Mouse (Mus musculus): ENCODE measurements around the gene Scyl1. TPM values are rescaled to one million over a fixed set of nuclear protein-coding genes. Genes with fewer than 3 reads are reported as not detected.

The Scyl1 gene
- total and polyA plus RNA-seq, 3 experiments = 36.0 to 64.1 TPM; not detected in 1

- no peak overlapping the region for H3K9ac ChIP-seq (ENCODE audit: control insufficient read depth, low read depth, low read length, poor library complexity, severe bottlenecking)
- peaks cover 6 to 14% of the 10 kb centered on the region in 2 experiments for H3K36me3 ChIP-seq (ENCODE audit: control insufficient read depth in 1 of 2, insufficient read depth in 2 of 2, low read length in 2 of 2)
- no peak overlapping the region for H3K27ac ChIP-seq (ENCODE audit: control insufficient read depth, low read depth, low read length)
- no peaks in the 10 kb centered on the region for H3K27me3 ChIP-seq (ENCODE audit: control insufficient read depth in 1 of 2, insufficient read depth in 2 of 2, low read length in 2 of 2)
- peaks cover 3% of the 10 kb centered on the region; the same call in 1 of the 2 replicates for H3K79me2 ChIP-seq (ENCODE audit: control insufficient read depth, insufficient read depth, low read length, poor library complexity)
- H3K4me3 ChIP-seq (ENCODE audit: control insufficient read depth in 1 of 2, insufficient read depth in 1 of 2, low read depth in 2 of 2, low read length in 2 of 2) = no peak overlapping the region
- H3K9me3 ChIP-seq (replicated peaks; ENCODE audit: insufficient read depth, low read length) = no peaks in the 10 kb centered on the region
- H3K4me1 ChIP-seq (ENCODE audit: control insufficient read depth in 1 of 2, insufficient read depth in 2 of 2, low read length in 2 of 2) = peaks cover 0 to 4% of the 10 kb centered on the region in 2 experiments; a peak in 2 of 4 replicates
- peak; percentile 38 for DNase-seq (ENCODE audit: low read depth, low spot score)
- TF ChIP-seq EP300 (IDR thresholded peaks at IDR 0.05; ENCODE audit: low read depth in 1 of 2, low read length in 2 of 2) = no peak
- TF ChIP-seq CTCF (IDR thresholded peaks at IDR 0.05 in 2 of 3, conservative IDR thresholded peaks at IDR 0.05 in 1 of 3; ENCODE audit: control insufficient read depth in 1 of 3, insufficient read depth in 1 of 3, low read depth in 2 of 3, low read length in 3 of 3, poor library complexity in 1 of 3, severe bottlenecking in 1 of 3) = peak; percentile 11 to 31 (median 16); a peak in 3 of 6 replicates
- TF ChIP-seq MEF2A (IDR thresholded peaks at IDR 0.05; ENCODE audit: extremely low read depth, insufficient replicate concordance, low read depth, low read length, poor library complexity, severe bottlenecking) = no peak
- no peak for TF ChIP-seq MAZ (IDR thresholded peaks at IDR 0.05; ENCODE audit: low read depth, low read length)
These were observed 55.2 kb downstream of the Scyl1 start for GRCm38 (mm10) chr19:5715793-5716688.

GRCm38 (mm10) chr19:5713730-5714129 lies 57.5 kb downstream of the Scyl1 start:
- Histone ChIP-seq H3K4me1 (ENCODE audit: control insufficient read depth in 1 of 2, insufficient read depth in 2 of 2, low read length in 2 of 2) (peaks cover 0 to 4% of the 10 kb centered on the region in 2 experiments; a peak in 1 of 4 replicates), H3K27me3 (ENCODE audit: control insufficient read depth in 1 of 2, insufficient read depth in 2 of 2, low read length in 2 of 2) (no peaks in the 10 kb centered on the region), H3K36me3 (ENCODE audit: control insufficient read depth in 1 of 2, insufficient read depth in 2 of 2, low read length in 2 of 2) (peaks cover 0 to 6% of the 10 kb centered on the region in 2 experiments), H3K9ac (ENCODE audit: control insufficient read depth, low read depth, low read length, poor library complexity, severe bottlenecking) (no peak overlapping the region), H3K79me2 (ENCODE audit: control insufficient read depth, insufficient read depth, low read length, poor library complexity) (peaks cover 3% of the 10 kb centered on the region; the same call in 1 of the 2 replicates), H3K27ac (ENCODE audit: control insufficient read depth, low read depth, low read length) (no peak overlapping the region), H3K4me3 (ENCODE audit: control insufficient read depth in 1 of 2, insufficient read depth in 1 of 2, low read depth in 2 of 2, low read length in 2 of 2) (no peak overlapping the region), H3K9me3 (replicated peaks; ENCODE audit: insufficient read depth, low read length) (no peaks in the 10 kb centered on the region)
- TF ChIP-seq SIN3A (IDR thresholded peaks at IDR 0.05; ENCODE audit: low read length) (peak; percentile 70), ETS1 (IDR thresholded peaks at IDR 0.05; ENCODE audit: low read depth, low read length) (0 out of 2 replicates have a peak, but pooled peaks have one; percentile 32), EP300 (IDR thresholded peaks at IDR 0.05; ENCODE audit: low read depth in 1 of 2, low read length in 2 of 2) (no peak)
- peak; percentile 79 for DNase-seq (ENCODE audit: low read depth, low spot score)

GRCm38 (mm10) chr19:5713255-5713654 lies 58.0 kb downstream of the Scyl1 start:
- Histone ChIP-seq H3K27me3 (ENCODE audit: control insufficient read depth in 1 of 2, insufficient read depth in 2 of 2, low read length in 2 of 2) (no peaks in the 10 kb centered on the region), H3K27ac (ENCODE audit: control insufficient read depth, low read depth, low read length) (no peak overlapping the region), H3K9me3 (replicated peaks; ENCODE audit: insufficient read depth, low read length) (no peaks in the 10 kb centered on the region), H3K4me1 (ENCODE audit: control insufficient read depth in 1 of 2, insufficient read depth in 2 of 2, low read length in 2 of 2) (peaks cover 0 to 4% of the 10 kb centered on the region in 2 experiments; a peak in 1 of 4 replicates), H3K4me3 (ENCODE audit: control insufficient read depth in 1 of 2, insufficient read depth in 1 of 2, low read depth in 2 of 2, low read length in 2 of 2) (no peak overlapping the region), H3K79me2 (ENCODE audit: control insufficient read depth, insufficient read depth, low read length, poor library complexity) (peaks cover 3% of the 10 kb centered on the region; the same call in 1 of the 2 replicates), H3K36me3 (ENCODE audit: control insufficient read depth in 1 of 2, insufficient read depth in 2 of 2, low read length in 2 of 2) (peaks cover 0 to 6% of the 10 kb centered on the region in 2 experiments), H3K9ac (ENCODE audit: control insufficient read depth, low read depth, low read length, poor library complexity, severe bottlenecking) (no peak overlapping the region)
- TF ChIP-seq POLR2AphosphoS5 (IDR thresholded peaks at IDR 0.05; ENCODE audit: borderline replicate concordance, low read depth, low read length) (no peak), NELFE (IDR thresholded peaks at IDR 0.05; ENCODE audit: low read depth, low read length) (no peak)
- no peak for DNase-seq (ENCODE audit: low read depth, low spot score)
